Mouse (Mus musculus): ENCODE data around the gene Chaf1b. TPM values are rescaled to one million over a fixed set of nuclear protein-coding genes. Genes with fewer than 3 reads are reported as not detected.
A peak's percentile ranks its signal among the peaks of the same experiment; 100 is the strongest.

Gene Chaf1b
- polyA plus RNA-seq, 1 experiment from 2014 or later = 78.9 TPM

GRCm38 (mm10) chr16:93917712-93918678 is 34.3 kb downstream of the Chaf1b start:
- no peaks in the 10 kb centered on the region for H3K27me3 ChIP-seq
- peaks cover 40% of the 10 kb centered on the region for H3K4me1 ChIP-seq
- H3K36me3 ChIP-seq = no peaks in the 10 kb centered on the region
- H3K9me3 ChIP-seq (replicated peaks) = no peaks in the 10 kb centered on the region
- peak; percentile 47; the same call in 1 of the 2 replicates for ATAC-seq (replicated peaks; ENCODE audit: low FRiP score)
- H3K9ac ChIP-seq = no peak overlapping the region
- H3K4me2 ChIP-seq = 0 out of 2 replicates have a peak overlapping the region, but pooled peaks have one; percentile 8
- H3K4me3 ChIP-seq (replicated peaks) = no peak overlapping the region
- H3K27ac ChIP-seq = peak overlapping the region; percentile 72
- WGBS = 34% methylated on average over 22 of the region's 22 CpGs

GRCm38 (mm10) chr16:93918679-93919060 is 35.0 kb downstream of the Chaf1b start:
- Histone ChIP-seq H3K9me3 (replicated peaks) (no peaks in the 10 kb centered on the region), H3K4me2 (0 out of 2 replicates have a peak overlapping the region, but pooled peaks have one; percentile 8), H3K4me3 (replicated peaks) (no peak overlapping the region), H3K9ac (no peak overlapping the region), H3K4me1 (peaks cover 37% of the 10 kb centered on the region), H3K27ac (no peak overlapping the region), H3K27me3 (no peaks in the 10 kb centered on the region), H3K36me3 (no peaks in the 10 kb centered on the region)
- 66% methylated on average over 8 of the region's 8 CpGs for WGBS
- no peak for ATAC-seq (replicated peaks; ENCODE audit: low FRiP score)

GRCm38 (mm10) chr16:93919189-93919588 is 35.5 kb downstream of the Chaf1b start:
- 77% methylated on average over 20 of the region's 20 CpGs for WGBS

GRCm38 (mm10) chr16:93920673-93921072 is 37.0 kb downstream of the Chaf1b start:
- Histone ChIP-seq H3K9me3 (replicated peaks) (no peaks in the 10 kb centered on the region), H3K4me1 (peaks cover 35% of the 10 kb centered on the region), H3K27me3 (no peaks in the 10 kb centered on the region), H3K27ac (peak overlapping the region; percentile 34; the same call in 1 of the 2 replicates), H3K4me3 (replicated peaks) (no peak overlapping the region), H3K36me3 (no peaks in the 10 kb centered on the region), H3K9ac (no peak overlapping the region), H3K4me2 (no peak overlapping the region)
- WGBS = 64% methylated on average over 4 of the region's 4 CpGs
- ATAC-seq (replicated peaks; ENCODE audit: low FRiP score) = no peak

More at GRCm38 (mm10) chr16:93919189-93919588, 35.5 kb downstream of the Chaf1b start:
- peaks cover 34% of the 10 kb centered on the region for H3K4me1 ChIP-seq
- H3K27ac ChIP-seq = no peak overlapping the region
- no peaks in the 10 kb centered on the region for H3K36me3 ChIP-seq
- no peak overlapping the region for H3K9ac ChIP-seq
- no peak overlapping the region for H3K4me2 ChIP-seq
- H3K27me3 ChIP-seq = no peaks in the 10 kb centered on the region
- no peaks in the 10 kb centered on the region for H3K9me3 ChIP-seq (replicated peaks)
- no peak for ATAC-seq (replicated peaks; ENCODE audit: low FRiP score)
- H3K4me3 ChIP-seq (replicated peaks) = no peak overlapping the region

- H3K27me3 ChIP-seq = no peaks in the 10 kb centered on the region
- H3K4me1 ChIP-seq = peaks cover 32% of the 10 kb centered on the region
- H3K9ac ChIP-seq = no peak overlapping the region
- no peaks in the 10 kb centered on the region for H3K9me3 ChIP-seq (replicated peaks)
- H3K36me3 ChIP-seq = no peaks in the 10 kb centered on the region
- no peak overlapping the region for H3K27ac ChIP-seq
- no peak for ATAC-seq (replicated peaks; ENCODE audit: low FRiP score)
- 68% methylated on average over 5 of the region's 5 CpGs for WGBS
- no peak overlapping the region for H3K4me2 ChIP-seq
- H3K4me3 ChIP-seq (replicated peaks) = no peak overlapping the region
Observed at GRCm38 (mm10) chr16:93922835-93923389, 39.2 kb downstream of the Chaf1b start.

- H3K4me1 ChIP-seq = peaks cover 24% of the 10 kb centered on the region
- no peaks in the 10 kb centered on the region for H3K9me3 ChIP-seq (replicated peaks)
- no peak overlapping the region for H3K4me2 ChIP-seq
- no peak for ATAC-seq (replicated peaks; ENCODE audit: low FRiP score)
- H3K9ac ChIP-seq = no peak overlapping the region
- no peak overlapping the region for H3K27ac ChIP-seq
- no peaks in the 10 kb centered on the region for H3K36me3 ChIP-seq
- H3K27me3 ChIP-seq = no peaks in the 10 kb centered on the region
- 52% methylated on average over 7 of the region's 7 CpGs for whole genome bisulfite sequencing
- no peak overlapping the region for H3K4me3 ChIP-seq (replicated peaks)
Observed at GRCm38 (mm10) chr16:93923788-93924187, 40.1 kb downstream of the Chaf1b start.

- Histone ChIP-seq H3K9ac (no peak overlapping the region), H3K27me3 (no peaks in the 10 kb centered on the region), H3K27ac (no peak overlapping the region), H3K36me3 (no peaks in the 10 kb centered on the region), H3K9me3 (replicated peaks) (no peaks in the 10 kb centered on the region), H3K4me2 (no peak overlapping the region), H3K4me3 (replicated peaks) (no peak overlapping the region), H3K4me1 (peaks cover 16% of the 10 kb centered on the region)
- ATAC-seq (replicated peaks; ENCODE audit: low FRiP score) = no peak
- WGBS = 72% methylated on average over 8 of the region's 8 CpGs
Observed at GRCm38 (mm10) chr16:93925684-93926247, 42.1 kb downstream of the Chaf1b start.

GRCm38 (mm10) chr16:93929370-93930032 is 45.8 kb downstream of the Chaf1b start:
- no peak overlapping the region for H3K4me3 ChIP-seq (replicated peaks)
- no peak for ATAC-seq (replicated peaks; ENCODE audit: low FRiP score)
- peaks cover 8% of the 10 kb centered on the region; the same call in 1 of the 2 replicates for H3K4me1 ChIP-seq
- no peak overlapping the region for H3K4me2 ChIP-seq
- no peaks in the 10 kb centered on the region for H3K9me3 ChIP-seq (replicated peaks)
- no peak overlapping the region for H3K9ac ChIP-seq
- peaks cover 14% of the 10 kb centered on the region for H3K27me3 ChIP-seq
- WGBS = 66% methylated on average over 17 of the region's 17 CpGs
- H3K27ac ChIP-seq = no peak overlapping the region
- no peaks in the 10 kb centered on the region for H3K36me3 ChIP-seq

- H3K4me2 ChIP-seq = no peak overlapping the region
- H3K36me3 ChIP-seq = no peaks in the 10 kb centered on the region
- no peak overlapping the region for H3K4me3 ChIP-seq (replicated peaks)
- no peak overlapping the region for H3K9ac ChIP-seq
- H3K27ac ChIP-seq = no peak overlapping the region
- ATAC-seq (replicated peaks; ENCODE audit: low FRiP score) = no peak
- H3K27me3 ChIP-seq = peaks cover 44% of the 10 kb centered on the region
- peaks cover 17% of the 10 kb centered on the region; the same call in 1 of the 2 replicates for H3K4me1 ChIP-seq
- no peaks in the 10 kb centered on the region for H3K9me3 ChIP-seq (replicated peaks)
- WGBS = 28% methylated on average over 17 of the region's 17 CpGs
Observed at GRCm38 (mm10) chr16:93932185-93933168, 48.8 kb downstream of the Chaf1b start.

- 20% methylated on average over 13 of the region's 13 CpGs for WGBS
- Histone ChIP-seq H3K36me3 (no peaks in the 10 kb centered on the region), H3K9ac (no peak overlapping the region), H3K4me2 (no peak overlapping the region), H3K4me3 (replicated peaks) (no peak overlapping the region), H3K27ac (no peak overlapping the region), H3K9me3 (replicated peaks) (no peaks in the 10 kb centered on the region), H3K4me1 (peaks cover 12% of the 10 kb centered on the region; the same call in 1 of the 2 replicates), H3K27me3 (peaks cover 50% of the 10 kb centered on the region)
- ATAC-seq (replicated peaks; ENCODE audit: low FRiP score) = no peak
Observed at GRCm38 (mm10) chr16:93934588-93934987, 50.9 kb downstream of the Chaf1b start.

- no peak for ATAC-seq (replicated peaks; ENCODE audit: low FRiP score)
- H3K4me2 ChIP-seq = no peak overlapping the region
- H3K4me3 ChIP-seq (replicated peaks) = no peak overlapping the region
- no peaks in the 10 kb centered on the region for H3K36me3 ChIP-seq
- H3K9me3 ChIP-seq (replicated peaks) = no peaks in the 10 kb centered on the region
- peaks cover 9% of the 10 kb centered on the region; the same call in 1 of the 2 replicates for H3K4me1 ChIP-seq
- no peak overlapping the region for H3K27ac ChIP-seq
- no peak overlapping the region for H3K9ac ChIP-seq
- H3K27me3 ChIP-seq = peaks cover 50% of the 10 kb centered on the region
- 13% methylated on average over 7 of the region's 7 CpGs for WGBS
Observed at GRCm38 (mm10) chr16:93935009-93935408, 51.3 kb downstream of the Chaf1b start.
